Mouse (Mus musculus) heart, adult 2 months (tissue): ENCODE measurements around the gene Atp6v1e2.

Experiments
- CTCF ChIP-seq: fragments of 200-600 bp; IDR thresholded peaks from 2 replicates; pipeline ENCODE4 v1.8.1; 2022; ENCODE audit warnings: antibody characterized with exemption, mild to moderate bottlenecking, moderate library complexity
- POLR2A ChIP-seq: fragments of 200-500 bp; IDR thresholded peaks from 2 replicates; pipeline ENCODE4 v1.6.1; 2011; ENCODE audit warnings: mild to moderate bottlenecking, low read depth, low read length, control low read depth; ENCODE audit not compliant: insufficient read depth

DNA sequence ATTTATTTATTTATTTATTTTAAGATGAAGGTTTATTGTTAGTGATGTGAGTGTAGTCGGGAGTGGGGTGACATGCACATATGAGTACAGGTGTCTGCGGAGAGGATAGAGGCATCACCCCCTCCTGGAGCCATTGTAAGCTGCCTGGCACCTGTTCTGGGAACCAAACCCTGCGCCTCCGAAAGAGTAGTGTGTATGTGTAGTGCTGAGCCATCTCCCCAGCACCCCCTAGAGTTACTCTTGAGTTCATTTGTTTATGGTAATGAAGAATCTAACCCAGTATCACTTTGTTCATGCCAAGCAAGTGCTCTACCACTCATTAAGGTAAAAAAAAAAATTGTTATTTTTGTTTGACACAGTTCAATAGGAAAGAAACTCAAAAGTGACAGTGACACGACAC lies 40.5 kb upstream of the Atp6v1e2 start:
- TF ChIP-seq POLR2A: no peak
- TF ChIP-seq CTCF: peak; percentile 39
